Mouse (Mus musculus) forebrain, embryonic 13.5 days (tissue): Measurements from ENCODE around the gene Zfp110. TPM values are rescaled to one million over a fixed set of nuclear protein-coding genes. Genes with fewer than 3 reads are reported as not detected.

Source experiments
- polyA plus RNA-seq: library from polyadenylated mRNA; unstranded; fragments of >200 nt; fragmentation: Nextera tagmentation; extraction: Ambion mirVana; gene quantifications from 2 replicates; pipeline ENCODE4 v1.2.1, GENCODE M21; 2015

Gene Zfp110
- polyA plus RNA-seq, 1 experiment from 2014 or later: 33.3 TPM

Other genes with a start within 250 kb of the Zfp110 start
- not detected in 2 replicates for gene Vmn2r53, start 226.0 kb upstream of the Zfp110 start, polyA plus RNA-seq
- gene Vmn2r54, start 194.4 kb upstream of the Zfp110 start, polyA plus RNA-seq: not detected in 2 replicates
- gene Vmn2r55, start 149.8 kb upstream of the Zfp110 start, polyA plus RNA-seq: not detected in 2 replicates
- not detected in 2 replicates for gene Vmn2r56, start 99.8 kb upstream of the Zfp110 start, polyA plus RNA-seq
- 11.4 and 14.9 TPM in 2 replicates for gene Zscan18, start 31.1 kb upstream of the Zfp110 start, polyA plus RNA-seq
- gene Zfp329, start 15.9 kb upstream of the Zfp110 start, polyA plus RNA-seq: 31.0 and 31.4 TPM in 2 replicates
- gene Zfp128, start 46.4 kb downstream of the Zfp110 start, polyA plus RNA-seq: 7.0 and 7.5 TPM in 2 replicates
- gene Zscan22, start 63.1 kb downstream of the Zfp110 start, polyA plus RNA-seq: 11.8 and 13.6 TPM in 2 replicates
- gene Rps5, start 87.5 kb downstream of the Zfp110 start, polyA plus RNA-seq: 820 and 824 TPM in 2 replicates
- 0.74 and 0.78 TPM in 2 replicates for gene Rnf225, start 92.7 kb downstream of the Zfp110 start, polyA plus RNA-seq
- gene Zfp324, start 131.1 kb downstream of the Zfp110 start, polyA plus RNA-seq: 12.3 and 12.5 TPM in 2 replicates
- 12.7 and 14.5 TPM in 2 replicates for gene Zfp446, start 143.1 kb downstream of the Zfp110 start, polyA plus RNA-seq
- gene Slc27a5, start 163.4 kb downstream of the Zfp110 start, polyA plus RNA-seq: 0.12 and 0.53 TPM in 2 replicates
- gene Trim28, start 164.4 kb downstream of the Zfp110 start, polyA plus RNA-seq: 270 and 289 TPM in 2 replicates
- gene Zbtb45, start 175.3 kb downstream of the Zfp110 start, polyA plus RNA-seq: 32.8 and 37.1 TPM in 2 replicates
- 164 and 168 TPM in 2 replicates for gene Chmp2a, start 200.0 kb downstream of the Zfp110 start, polyA plus RNA-seq
- gene Ube2m, start 203.5 kb downstream of the Zfp110 start, polyA plus RNA-seq: 44.0 and 53.7 TPM in 2 replicates
- 5.1 and 6.0 TPM in 2 replicates for gene Mzf1, start 220.0 kb downstream of the Zfp110 start, polyA plus RNA-seq